Mouse (Mus musculus): ENCODE data around the gene Gm3676.
"Not testable (repeated sequence)": the region's sequence is repeated elsewhere in the genome, so short reads cannot be mapped to it uniquely, and the experiment has no call there.

Gm3676 gene

GRCm38 (mm10) chr14:41646387-41646786, at the start of gene Gm3676:
Gene Gm3676 (minus strand): TSS chr14:41646487.
- TF ChIP-seq GATA4 (IDR thresholded peaks at IDR 0.05; ENCODE audit: insufficient replicate concordance, low read length), result not testable (repeated sequence)

GRCm38 (mm10) chr14:41624512-41624911, 21.8 kb downstream of the Gm3676 start, which contains the start of gene Gm3072:
Gene Gm3072 (minus strand): TSS chr14:41624612.
- TF ChIP-seq GATA4 (IDR thresholded peaks at IDR 0.05; ENCODE audit: insufficient replicate concordance, low read length), result not testable (repeated sequence)
